Mouse (Mus musculus) heart, embryonic 11.5 days (tissue): Measurements from ENCODE around the gene Tedc2. TPM values are rescaled to one million over a fixed set of nuclear protein-coding genes. Genes with fewer than 3 reads are reported as not detected.

Experiments used
- ATAC-seq: fragments of 200-750 bp; cut with Nextera tagmentation; replicated peaks from 2 replicates; pipeline ENCODE4 v1.8.0; 2017; ENCODE audit warnings: moderate library complexity; ENCODE audit not compliant: insufficient number of reproducible peaks, low FRiP score, low TSS enrichment
- H3K27ac ChIP-seq: fragments of 300-500 bp; sonication (generic); 2 replicates; pipeline ENCODE4 v1.5.1; 2014; ENCODE audit warnings: mild to moderate bottlenecking, low read depth, low read length
- H3K27me3 ChIP-seq: fragments of 300-500 bp; sonication (generic); 2 replicates; pipeline ENCODE4 v1.6.1; 2014; ENCODE audit warnings: mild to moderate bottlenecking, low read length, mixed read lengths; ENCODE audit not compliant: control insufficient read depth, insufficient read depth
- H3K36me3 ChIP-seq: fragments of 300-500 bp; sonication (generic); 2 replicates; pipeline ENCODE4 v1.6.1; 2014; ENCODE audit warnings: mild to moderate bottlenecking, low read length, moderate library complexity, mixed read lengths; ENCODE audit not compliant: control insufficient read depth, insufficient read depth
- H3K4me1 ChIP-seq: fragments of 300-500 bp; sonication (generic); 2 replicates; pipeline ENCODE4 v1.6.1; 2014; ENCODE audit warnings: low read length; ENCODE audit not compliant: control insufficient read depth, insufficient read depth
- H3K4me2 ChIP-seq: fragments of 300-500 bp; sonication (generic); 2 replicates; pipeline ENCODE4 v1.6.1; 2014; ENCODE audit warnings: mild to moderate bottlenecking, moderate library complexity
- H3K4me3 ChIP-seq: fragments of 300-500 bp; sonication (generic); 2 replicates; pipeline ENCODE4 v1.5.1; 2014; ENCODE audit warnings: low read depth, low read length
- H3K9ac ChIP-seq: fragments of 300-500 bp; sonication (generic); 2 replicates; pipeline ENCODE4 v1.6.1; 2014; ENCODE audit warnings: mild to moderate bottlenecking, low read depth, low read length, moderate library complexity
- H3K9me3 ChIP-seq: fragments of 300-500 bp; sonication (generic); replicated peaks from 2 replicates; pipeline ENCODE4 v1.6.1; 2016; ENCODE audit warnings: low read length; ENCODE audit not compliant: control insufficient read depth
- WGBS: fragments of 180-500 bp; shearing (Covaris S2); extraction: QIAGEN DNeasy Blood & Tissue Kit; methylation state at CpG from one replicate; pipeline ENCODE4 v1.1.7; 2014; ENCODE audit not compliant: insufficient replicate concordance; 5-methylcytosine and 5-hydroxymethylcytosine counted together
- microRNA-seq: library from miRNA; unstranded; fragments of <30 nt; microRNA quantifications from one replicate; pipeline ENCODE4, GENCODE M21; 2016; ENCODE audit warnings: borderline number of aligned reads
- polyA plus RNA-seq: library from polyadenylated mRNA; unstranded; fragments of >200 nt; fragmentation: Nextera tagmentation; extraction: Ambion mirVana; gene quantifications from 2 replicates; pipeline ENCODE4 v1.2.1, GENCODE M21; 2014

Tedc2 gene
- polyA plus RNA-seq, 1 experiment from 2014 or later: 7.6 TPM

DNA sequence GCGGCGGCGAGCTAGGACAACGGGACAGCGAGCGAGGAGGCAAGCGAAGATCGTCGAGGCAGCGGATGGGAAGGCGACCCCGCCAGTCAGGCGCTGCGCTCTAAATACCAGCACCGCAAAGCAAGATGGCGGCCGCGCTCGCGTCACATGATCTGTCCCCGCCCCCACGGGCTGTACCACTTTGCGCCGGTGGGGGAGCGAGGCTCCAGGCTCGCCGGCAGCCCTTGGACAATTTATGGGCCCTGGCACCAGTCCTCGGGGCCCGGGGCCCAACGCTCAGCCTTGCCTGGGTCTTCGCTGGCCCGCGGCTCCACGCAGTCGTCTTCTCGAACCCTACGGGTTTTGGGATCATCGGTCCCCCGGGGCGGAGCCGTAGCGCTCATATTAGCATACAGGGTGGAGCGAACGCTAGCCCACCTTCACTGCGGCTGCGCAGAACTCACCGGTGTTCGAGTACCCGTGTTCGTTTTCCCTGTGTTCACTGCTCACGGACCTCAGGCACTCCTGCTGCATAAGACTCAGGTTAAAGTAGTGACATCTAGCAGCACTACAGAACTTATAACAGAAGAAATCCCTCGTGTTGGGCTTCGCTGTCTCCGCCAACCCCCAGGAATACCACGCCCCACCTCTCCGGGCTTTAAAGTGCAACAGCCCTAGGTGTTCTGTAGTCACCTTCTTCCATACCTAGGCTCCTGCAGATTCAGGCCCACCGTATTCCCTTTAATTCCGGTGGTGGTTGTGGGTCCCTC, 51.2 kb downstream of the Tedc2 start, which contains the start of gene Atp6v0c:
Gene Atp6v0c, minus strand, starts transcription at position 386 of the 749 bp plus-strand sequence.
- Histone ChIP-seq H3K9me3 (no peaks in the 10 kb centered on the region), H3K27me3 (no peaks in the 10 kb centered on the region), H3K4me3 (peak within 1 kb of the TSS; percentile 96), H3K36me3 (peaks cover 8% of the 10 kb centered on the region), H3K4me1 (peaks cover 16% of the 10 kb centered on the region), H3K27ac (peak within 1 kb of the TSS; percentile 97), H3K9ac (peak within 1 kb of the TSS; percentile 95), H3K4me2 (peak within 1 kb of the TSS; percentile 90)
- peak; percentile 88 for ATAC-seq
- under 1% methylated on average over 58 of the region's 58 CpGs for WGBS

DNA sequence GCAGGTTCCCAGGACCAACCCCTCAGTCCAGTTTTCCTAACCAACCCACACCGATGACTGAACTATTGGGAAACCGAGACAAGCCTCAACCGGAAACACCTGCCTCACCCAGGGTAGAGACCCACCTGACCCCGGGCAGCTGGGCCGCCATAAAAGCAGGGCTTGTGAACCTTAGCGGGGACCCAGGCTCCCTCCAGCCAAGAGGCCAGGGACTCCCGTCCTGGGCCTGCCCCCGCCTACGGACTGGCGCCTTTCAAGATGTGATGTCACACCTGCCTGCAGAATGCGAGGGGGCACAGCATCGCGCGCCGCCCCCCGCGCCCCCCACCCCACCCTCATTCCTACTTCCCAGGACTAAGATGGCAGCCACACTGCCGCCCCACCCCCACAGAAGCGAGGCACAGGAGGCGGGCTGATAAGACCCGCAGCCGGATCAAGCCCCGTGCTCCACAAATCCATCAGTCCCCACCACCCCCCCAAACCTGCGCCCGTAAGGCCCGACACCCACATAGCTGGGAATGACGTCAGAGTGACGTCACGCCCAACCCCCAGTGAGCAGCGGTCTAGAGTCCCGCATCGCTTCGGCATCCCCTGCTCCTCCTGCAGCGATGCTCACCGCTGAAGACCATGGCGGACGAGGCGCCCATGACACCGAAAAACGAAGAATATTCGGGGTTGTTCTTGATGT, 51.9 kb downstream of the Tedc2 start:
- WGBS: under 1% methylated on average over 41 of the region's 41 CpGs
- Histone ChIP-seq H3K27ac (peak overlapping the region; percentile 97), H3K4me1 (peaks cover 16% of the 10 kb centered on the region), H3K36me3 (peaks cover 8% of the 10 kb centered on the region), H3K27me3 (no peaks in the 10 kb centered on the region), H3K4me2 (peak overlapping the region; percentile 90), H3K9ac (peak overlapping the region; percentile 95), H3K9me3 (no peaks in the 10 kb centered on the region), H3K4me3 (peak overlapping the region; percentile 96)
- peak; percentile 59 for ATAC-seq

GRCm38 (mm10) chr17:24167891-24168505, 52.7 kb downstream of the Tedc2 start:
- no peaks in the 10 kb centered on the region for H3K9me3 ChIP-seq
- no peak overlapping the region for H3K27ac ChIP-seq
- H3K4me1 ChIP-seq: peaks cover 16% of the 10 kb centered on the region
- peak overlapping the region; percentile 90 for H3K4me2 ChIP-seq
- H3K9ac ChIP-seq: peak overlapping the region; percentile 95
- no peaks in the 10 kb centered on the region for H3K27me3 ChIP-seq
- 62% methylated on average over 7 of the region's 7 CpGs for WGBS
- H3K4me3 ChIP-seq: peak overlapping the region; percentile 96
- no peak for ATAC-seq
- H3K36me3 ChIP-seq: peaks cover 8% of the 10 kb centered on the region

GRCm38 (mm10) chr17:24167120-24167519, 53.5 kb downstream of the Tedc2 start:
- H3K27me3 ChIP-seq: no peaks in the 10 kb centered on the region
- H3K4me3 ChIP-seq: no peak overlapping the region
- no peak for ATAC-seq
- WGBS: 88% methylated on average over 6 of the region's 6 CpGs
- no peak overlapping the region for H3K4me2 ChIP-seq
- peaks cover 8% of the 10 kb centered on the region for H3K36me3 ChIP-seq
- H3K27ac ChIP-seq: no peak overlapping the region
- H3K4me1 ChIP-seq: peaks cover 20% of the 10 kb centered on the region
- no peaks in the 10 kb centered on the region for H3K9me3 ChIP-seq
- no peak overlapping the region for H3K9ac ChIP-seq

Small RNAs within 50 kb of the gene (microRNA-seq; reads per million reads assigned to microRNA genes)
- 2.4 reads per million, percentile 28 among the genes with 10 or more reads in this experiment for gene Mir5134
- gene Mir6965: 1.4 reads per million, percentile 18 among the genes with 10 or more reads in this experiment

Other genes with a start within 250 kb of the Tedc2 start
- not detected in 2 replicates for gene Prss30, start 240.3 kb downstream of the Tedc2 start, polyA plus RNA-seq
- 0.17 TPM in 1 of 2 replicates, not detected in the other for gene Prss22, start 222.8 kb downstream of the Tedc2 start, polyA plus RNA-seq
- 0.17 and 0.37 TPM in 2 replicates for gene Prss27, start 182.7 kb downstream of the Tedc2 start, polyA plus RNA-seq
- 39.9 and 42.7 TPM in 2 replicates for gene Kctd5, start 147.4 kb downstream of the Tedc2 start, polyA plus RNA-seq
- 45.2 and 45.9 TPM in 2 replicates for gene Pdpk1, start 69.9 kb downstream of the Tedc2 start, polyA plus RNA-seq
- 28.3 and 31.0 TPM in 2 replicates for gene Amdhd2, start 57.1 kb downstream of the Tedc2 start, polyA plus RNA-seq
- 552 and 561 TPM in 2 replicates for gene Atp6v0c, start 51.1 kb downstream of the Tedc2 start, polyA plus RNA-seq
- gene Tbc1d24, start 15.3 kb downstream of the Tedc2 start, polyA plus RNA-seq: 4.0 and 5.2 TPM in 2 replicates
- gene Ntn3, start 11.3 kb downstream of the Tedc2 start, polyA plus RNA-seq: 2.0 TPM in 2 replicates
- gene Ccnf, start 30.6 kb upstream of the Tedc2 start, polyA plus RNA-seq: 47.4 and 55.2 TPM in 2 replicates
- gene Abca17, start 130.2 kb upstream of the Tedc2 start, polyA plus RNA-seq: 0.06 TPM in 1 of 2 replicates, not detected in the other
- 6.3 and 9.2 TPM in 2 replicates for gene Abca3, start 131.1 kb upstream of the Tedc2 start, polyA plus RNA-seq
- gene Rnps1, start 193.7 kb upstream of the Tedc2 start, polyA plus RNA-seq: 262 and 267 TPM in 2 replicates
- 190 and 199 TPM in 2 replicates for gene Eci1, start 205.8 kb upstream of the Tedc2 start, polyA plus RNA-seq
- gene Dnase1l2, start 222.3 kb upstream of the Tedc2 start, polyA plus RNA-seq: 0.86 and 1.6 TPM in 2 replicates
- gene E4f1, start 249.5 kb upstream of the Tedc2 start, polyA plus RNA-seq: 14.0 and 17.6 TPM in 2 replicates
- 75.8 and 77.2 TPM in 2 replicates for gene Pgp, start 249.5 kb upstream of the Tedc2 start, polyA plus RNA-seq